Mouse (Mus musculus): ENCODE results near the gene Gm38392. TPM values are rescaled to one million over a fixed set of nuclear protein-coding genes. Genes with fewer than 3 reads are reported as not detected.
A peak's percentile ranks its signal among the peaks of the same experiment; 100 is the strongest.

Gene Gm38392
- polyA plus RNA-seq, 1 experiment from 2014 or later: 0.16 TPM

GRCm38 (mm10) chr3:88245811-88246210, 41.2 kb downstream of the Gm38392 start:
- Histone ChIP-seq H3K9ac (ENCODE audit: low read length) (no peak overlapping the region), H3K4me1 (replicated peaks; ENCODE audit: control insufficient read depth, insufficient read depth, low read length) (peaks cover 26% of the 10 kb centered on the region), H3K4me2 (ENCODE audit: low read depth, low read length, severe bottlenecking) (no peak overlapping the region), H3K4me3 (ENCODE audit: low read depth, low read length) (no peak overlapping the region), H3K9me3 (ENCODE audit: control insufficient read depth, low read length) (no peaks in the 10 kb centered on the region), H3K27ac (ENCODE audit: low read depth, low read length) (no peak overlapping the region), H3K36me3 (ENCODE audit: control insufficient read depth, insufficient read depth, low read length) (no peaks in the 10 kb centered on the region), H3K27me3 (ENCODE audit: control insufficient read depth, insufficient read depth, low read length) (peaks cover 14% of the 10 kb centered on the region; the same call in 1 of the 2 replicates)
- DNase-seq (ENCODE audit: low spot score) (peak; percentile 90), ATAC-seq (replicated peaks; ENCODE audit: low FRiP score) (no peak)
- 20% methylated on average over 13 of the region's 13 CpGs for WGBS

- DNase-seq (ENCODE audit: low spot score) (peak; percentile 87), ATAC-seq (replicated peaks; ENCODE audit: low FRiP score) (0 out of 2 replicates have a peak, but pooled peaks have one; percentile 6)
- Histone ChIP-seq H3K36me3 (ENCODE audit: control insufficient read depth, insufficient read depth, low read length) (no peaks in the 10 kb centered on the region), H3K9me3 (ENCODE audit: control insufficient read depth, low read length) (no peaks in the 10 kb centered on the region), H3K27me3 (ENCODE audit: control insufficient read depth, insufficient read depth, low read length) (peaks cover 25% of the 10 kb centered on the region), H3K4me3 (ENCODE audit: low read depth, low read length) (no peak overlapping the region), H3K27ac (ENCODE audit: low read depth, low read length) (no peak overlapping the region), H3K4me1 (replicated peaks; ENCODE audit: control insufficient read depth, insufficient read depth, low read length) (peaks cover 37% of the 10 kb centered on the region), H3K4me2 (ENCODE audit: low read depth, low read length, severe bottlenecking) (no peak overlapping the region), H3K9ac (ENCODE audit: low read length) (no peak overlapping the region)
- WGBS: 0% methylated on average over 2 of the region's 2 CpGs
Measured at GRCm38 (mm10) chr3:88244071-88244470, 42.9 kb downstream of the Gm38392 start.

- Histone ChIP-seq H3K36me3 (ENCODE audit: control insufficient read depth, insufficient read depth, low read length) (no peaks in the 10 kb centered on the region), H3K4me1 (replicated peaks; ENCODE audit: control insufficient read depth, insufficient read depth, low read length) (peaks cover 51% of the 10 kb centered on the region), H3K9ac (ENCODE audit: low read length) (peak overlapping the region; percentile 40; the same call in 1 of the 2 replicates), H3K4me2 (ENCODE audit: low read depth, low read length, severe bottlenecking) (peak overlapping the region; percentile 21; the same call in 1 of the 2 replicates), H3K27ac (ENCODE audit: low read depth, low read length) (peak overlapping the region; percentile 88), H3K9me3 (ENCODE audit: control insufficient read depth, low read length) (no peaks in the 10 kb centered on the region), H3K4me3 (ENCODE audit: low read depth, low read length) (no peak overlapping the region), H3K27me3 (ENCODE audit: control insufficient read depth, insufficient read depth, low read length) (peaks cover 30% of the 10 kb centered on the region)
- under 1% methylated on average over 13 of the region's 13 CpGs for WGBS
- ATAC-seq (replicated peaks; ENCODE audit: low FRiP score): peak; percentile 66
- peak; percentile 90 for DNase-seq (ENCODE audit: low spot score)
Measured at GRCm38 (mm10) chr3:88242531-88242930, 44.5 kb downstream of the Gm38392 start.

- DNase-seq (ENCODE audit: low spot score): peak; percentile 82
- 2% methylated on average over 46 of the region's 48 CpGs for WGBS
- peak; percentile 34 for ATAC-seq (replicated peaks; ENCODE audit: low FRiP score)
Measured at GRCm38 (mm10) chr3:88241045-88241786, 45.8 kb downstream of the Gm38392 start.

GRCm38 (mm10) chr3:88239446-88239845, 47.6 kb downstream of the Gm38392 start:
- no peak overlapping the region for H3K4me2 ChIP-seq (ENCODE audit: low read depth, low read length, severe bottlenecking)
- peak overlapping the region; percentile 91 for H3K27ac ChIP-seq (ENCODE audit: low read depth, low read length)
- 50% methylated on average over 4 of the region's 4 CpGs for WGBS
- H3K9ac ChIP-seq (ENCODE audit: low read length): peak overlapping the region; percentile 43; the same call in 1 of the 2 replicates
- H3K36me3 ChIP-seq (ENCODE audit: control insufficient read depth, insufficient read depth, low read length): no peaks in the 10 kb centered on the region
- peaks cover 75% of the 10 kb centered on the region for H3K4me1 ChIP-seq (replicated peaks; ENCODE audit: control insufficient read depth, insufficient read depth, low read length)
- DNase-seq (ENCODE audit: low spot score) (no peak), ATAC-seq (replicated peaks; ENCODE audit: low FRiP score) (no peak)
- H3K4me3 ChIP-seq (ENCODE audit: low read depth, low read length): no peak overlapping the region
- no peaks in the 10 kb centered on the region for H3K9me3 ChIP-seq (ENCODE audit: control insufficient read depth, low read length)
- H3K27me3 ChIP-seq (ENCODE audit: control insufficient read depth, insufficient read depth, low read length): peaks cover 30% of the 10 kb centered on the region

More at GRCm38 (mm10) chr3:88241045-88241786, 45.8 kb downstream of the Gm38392 start:
- H3K9me3 ChIP-seq (ENCODE audit: control insufficient read depth, low read length): no peaks in the 10 kb centered on the region
- H3K27me3 ChIP-seq (ENCODE audit: control insufficient read depth, insufficient read depth, low read length): peaks cover 30% of the 10 kb centered on the region
- H3K4me2 ChIP-seq (ENCODE audit: low read depth, low read length, severe bottlenecking): peak overlapping the region; percentile 53
- H3K9ac ChIP-seq (ENCODE audit: low read length): peak overlapping the region; percentile 59
- H3K36me3 ChIP-seq (ENCODE audit: control insufficient read depth, insufficient read depth, low read length): no peaks in the 10 kb centered on the region
- peak overlapping the region; percentile 15; the same call in 1 of the 2 replicates for H3K4me3 ChIP-seq (ENCODE audit: low read depth, low read length)
- H3K4me1 ChIP-seq (replicated peaks; ENCODE audit: control insufficient read depth, insufficient read depth, low read length): peaks cover 64% of the 10 kb centered on the region
- peak overlapping the region; percentile 88 for H3K27ac ChIP-seq (ENCODE audit: low read depth, low read length)

- DNase-seq (ENCODE audit: low spot score): no peak
- peak overlapping the region; percentile 91 for H3K27ac ChIP-seq (ENCODE audit: low read depth, low read length)
- H3K36me3 ChIP-seq (ENCODE audit: control insufficient read depth, insufficient read depth, low read length): no peaks in the 10 kb centered on the region
- H3K4me3 ChIP-seq (ENCODE audit: low read depth, low read length): no peak overlapping the region
- H3K9me3 ChIP-seq (ENCODE audit: control insufficient read depth, low read length): no peaks in the 10 kb centered on the region
- peaks cover 78% of the 10 kb centered on the region for H3K4me1 ChIP-seq (replicated peaks; ENCODE audit: control insufficient read depth, insufficient read depth, low read length)
- peaks cover 32% of the 10 kb centered on the region for H3K27me3 ChIP-seq (ENCODE audit: control insufficient read depth, insufficient read depth, low read length)
- WGBS: 28% methylated on average over 8 of the region's 8 CpGs
- H3K4me2 ChIP-seq (ENCODE audit: low read depth, low read length, severe bottlenecking): 0 out of 2 replicates have a peak overlapping the region, but pooled peaks have one; percentile 8
- no peak for ATAC-seq (replicated peaks; ENCODE audit: low FRiP score)
- H3K9ac ChIP-seq (ENCODE audit: low read length): peak overlapping the region; percentile 43
Measured at GRCm38 (mm10) chr3:88238866-88239391, 48.1 kb downstream of the Gm38392 start.

- Histone ChIP-seq H3K4me3 (ENCODE audit: low read depth, low read length) (no peak overlapping the region), H3K9me3 (ENCODE audit: control insufficient read depth, low read length) (no peaks in the 10 kb centered on the region), H3K4me1 (replicated peaks; ENCODE audit: control insufficient read depth, insufficient read depth, low read length) (peaks cover 76% of the 10 kb centered on the region), H3K36me3 (ENCODE audit: control insufficient read depth, insufficient read depth, low read length) (no peaks in the 10 kb centered on the region), H3K27me3 (ENCODE audit: control insufficient read depth, insufficient read depth, low read length) (peaks cover 30% of the 10 kb centered on the region), H3K9ac (ENCODE audit: low read length) (peak overlapping the region; percentile 35), H3K4me2 (ENCODE audit: low read depth, low read length, severe bottlenecking) (peak overlapping the region; percentile 21; the same call in 1 of the 2 replicates), H3K27ac (ENCODE audit: low read depth, low read length) (peak overlapping the region; percentile 91)
- DNase-seq (ENCODE audit: low spot score): peak; percentile 84
- ATAC-seq (replicated peaks; ENCODE audit: low FRiP score): peak; percentile 7; the same call in 1 of the 2 replicates
- WGBS: 4% methylated on average over 10 of the region's 10 CpGs
Measured at GRCm38 (mm10) chr3:88237556-88238194, 49.3 kb downstream of the Gm38392 start.

- DNase-seq (ENCODE audit: low spot score): peak; percentile 73
- Histone ChIP-seq H3K27me3 (ENCODE audit: control insufficient read depth, insufficient read depth, low read length) (peaks cover 28% of the 10 kb centered on the region), H3K4me1 (replicated peaks; ENCODE audit: control insufficient read depth, insufficient read depth, low read length) (peaks cover 77% of the 10 kb centered on the region), H3K27ac (ENCODE audit: low read depth, low read length) (peak overlapping the region; percentile 91), H3K4me3 (ENCODE audit: low read depth, low read length) (no peak overlapping the region), H3K9ac (ENCODE audit: low read length) (peak overlapping the region; percentile 35), H3K9me3 (ENCODE audit: control insufficient read depth, low read length) (no peaks in the 10 kb centered on the region), H3K4me2 (ENCODE audit: low read depth, low read length, severe bottlenecking) (peak overlapping the region; percentile 21; the same call in 1 of the 2 replicates), H3K36me3 (ENCODE audit: control insufficient read depth, insufficient read depth, low read length) (no peaks in the 10 kb centered on the region)
- WGBS: 5% methylated on average over 6 of the region's 6 CpGs
- peak; percentile 40 for ATAC-seq (replicated peaks; ENCODE audit: low FRiP score)
Measured at GRCm38 (mm10) chr3:88237161-88237555, 49.9 kb downstream of the Gm38392 start.

All from forebrain, embryonic 11.5 days (tissue).